Mouse (Mus musculus) thymus, adult 18-20 months (tissue): ENCODE measurements around the gene Fam177a.
"Not testable (repeated sequence)": the region's sequence is repeated elsewhere in the genome, so short reads cannot be mapped to it uniquely, and the experiment has no call there.

Source experiments
- DNase-seq, 2 experiments: peaks; one replicate each; pipeline ENCODE4 v3.0.0; 2022; ENCODE audit warnings: mixed read lengths in 2 of 2

Fam177a gene

DNA sequence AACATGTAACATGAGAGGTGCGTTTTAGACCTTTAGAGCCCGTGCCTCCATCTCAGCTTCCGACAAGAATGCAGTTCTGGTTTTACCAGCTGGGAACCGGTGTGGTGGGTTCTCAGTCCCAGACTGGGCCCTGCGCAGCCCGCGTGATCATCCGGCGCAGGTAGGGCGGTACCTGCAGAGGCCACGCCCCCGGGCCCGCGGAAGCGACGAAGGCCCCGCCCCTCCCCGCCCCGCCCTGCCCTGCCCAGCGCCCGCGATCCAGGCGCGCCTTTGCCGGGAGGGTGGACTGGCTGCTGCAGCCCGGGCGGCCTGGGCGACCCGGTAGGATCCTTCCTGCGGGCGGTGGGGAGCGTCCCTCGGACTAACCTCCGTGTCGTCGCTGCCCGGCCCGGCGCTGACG is at the start of gene Fam177a:
Gene Fam177a (plus strand): TSS at position 228 of the 400 bp plus-strand sequence.
- not testable (repeated sequence) for DNase-seq

DNA sequence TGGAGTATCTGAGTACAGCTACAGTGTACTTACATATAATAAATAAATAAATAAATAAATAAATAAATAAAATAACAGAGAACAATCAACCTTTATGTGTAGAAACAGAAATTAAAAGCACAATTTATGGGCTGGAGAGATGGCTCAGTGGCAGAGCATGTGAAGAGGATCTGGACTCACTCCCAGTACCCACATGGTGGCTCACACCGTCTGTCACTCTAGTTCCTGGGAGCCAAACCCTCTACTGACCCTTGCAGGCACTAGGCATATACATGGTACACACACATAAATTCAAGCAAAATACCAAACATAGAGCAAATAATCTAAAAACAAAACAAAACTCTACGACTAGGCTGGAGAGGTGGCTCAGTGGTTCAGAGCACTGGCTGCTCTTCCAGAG is 49.0 kb upstream of the Fam177a start:
- no peak for DNase-seq

- not testable (repeated sequence) for DNase-seq
These were observed 45.6 kb upstream of the Fam177a start for GRCm38 (mm10) chr12:55078706-55079105.

DNA sequence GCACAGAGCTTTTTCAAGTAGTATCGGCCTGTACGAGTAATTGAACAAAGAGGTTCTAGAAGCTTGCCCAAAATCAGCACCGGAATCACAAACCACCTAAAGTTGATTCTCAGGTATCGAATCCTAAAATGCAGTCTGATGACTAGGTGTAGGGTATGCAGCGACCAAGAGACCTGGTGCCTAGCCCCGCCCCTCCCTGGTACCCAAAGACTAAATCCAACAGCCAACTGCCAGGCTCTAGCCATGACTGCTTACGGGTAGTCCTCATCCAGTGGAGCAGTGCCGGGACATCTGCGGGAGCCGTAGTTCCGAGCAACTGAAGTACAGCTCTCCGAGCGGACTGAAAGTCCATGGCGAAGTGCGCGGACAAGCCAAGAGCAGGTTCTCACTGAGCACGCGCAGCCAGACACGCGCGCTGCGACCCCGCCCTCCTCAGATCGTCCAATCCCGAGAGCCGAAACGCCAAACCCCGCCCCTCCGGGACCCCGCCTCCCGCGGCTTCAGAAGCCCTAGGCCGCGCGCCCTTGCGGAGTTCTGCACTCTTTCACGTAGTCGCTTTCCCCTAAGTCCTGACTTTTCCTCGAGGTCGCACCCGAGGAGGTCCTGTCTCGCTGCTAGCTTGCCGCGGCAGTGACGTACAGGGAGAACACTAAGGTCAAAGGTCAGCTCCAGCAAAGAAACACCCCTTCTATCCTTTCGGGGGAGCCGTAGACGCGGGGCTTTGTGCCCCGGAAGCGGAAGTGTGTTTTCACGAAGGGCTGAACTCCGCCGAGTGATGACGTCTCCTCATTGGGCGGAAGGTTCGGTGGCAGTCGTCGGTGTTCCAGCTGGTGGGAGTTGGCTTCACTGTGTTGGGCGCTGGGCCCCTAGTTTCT is 44.3 kb upstream of the Fam177a start, which contains the start of the genes 2700097O09Rik and Srp54a:
Gene 2700097O09Rik (minus strand): TSS at position 385 of the 875 bp plus-strand sequence.
Gene Srp54a (plus strand): TSS at position 537 of the 875 bp plus-strand sequence.
- peak; percentile 86 to 93 for DNase-seq

DNA sequence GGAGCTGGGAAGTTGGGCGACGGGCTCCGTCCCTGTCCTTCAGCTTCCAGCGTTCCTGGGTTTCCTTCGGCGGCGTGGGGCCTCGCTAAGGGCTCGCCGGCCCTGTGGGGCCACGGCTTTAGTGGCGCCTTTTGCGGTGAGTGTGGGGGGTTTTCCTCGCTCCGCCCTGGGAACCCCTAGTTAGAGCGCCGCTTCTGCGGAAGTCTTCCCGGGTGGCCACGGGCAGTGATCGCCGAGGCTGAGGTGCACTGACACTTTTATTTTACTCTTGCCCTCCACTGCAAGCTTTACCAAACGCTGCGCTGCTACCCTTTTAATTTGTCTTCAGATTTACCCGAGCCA is 43.7 kb upstream of the Fam177a start:
- not testable (repeated sequence) for DNase-seq

- not testable (repeated sequence) for DNase-seq
These were observed 32.1 kb upstream of the Fam177a start for GRCm38 (mm10) chr12:55092127-55092526.

GRCm38 (mm10) chr12:55112616-55113015 is 11.7 kb upstream of the Fam177a start:
- DNase-seq, result not testable (repeated sequence)

GRCm38 (mm10) chr12:55124731-55125130 is 462 bp downstream of the Fam177a start:
- not testable (repeated sequence) for DNase-seq

DNA sequence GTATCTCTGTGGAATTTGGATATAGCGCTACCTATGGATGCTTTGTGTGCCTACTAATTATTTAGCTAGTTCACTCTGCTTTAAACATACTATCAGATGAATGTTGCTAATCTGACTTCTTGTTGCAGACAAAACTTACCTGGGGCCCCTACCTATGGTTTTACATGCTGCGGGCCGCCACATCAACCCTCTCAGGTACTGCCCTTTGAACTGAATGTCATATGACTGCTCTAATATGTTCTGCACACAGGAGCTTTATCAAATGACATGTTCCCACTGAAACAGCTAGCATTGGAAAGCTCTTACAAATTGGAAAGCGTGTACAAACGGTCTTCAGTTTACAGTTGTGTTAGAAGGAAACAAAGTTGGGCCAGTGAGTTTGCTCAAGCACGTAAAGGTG is 11.3 kb downstream of the Fam177a start:
- DNase-seq, result not testable (repeated sequence)

- DNase-seq, result not testable (repeated sequence)
These were observed 13.6 kb downstream of the Fam177a start for GRCm38 (mm10) chr12:55137859-55138258.

DNA sequence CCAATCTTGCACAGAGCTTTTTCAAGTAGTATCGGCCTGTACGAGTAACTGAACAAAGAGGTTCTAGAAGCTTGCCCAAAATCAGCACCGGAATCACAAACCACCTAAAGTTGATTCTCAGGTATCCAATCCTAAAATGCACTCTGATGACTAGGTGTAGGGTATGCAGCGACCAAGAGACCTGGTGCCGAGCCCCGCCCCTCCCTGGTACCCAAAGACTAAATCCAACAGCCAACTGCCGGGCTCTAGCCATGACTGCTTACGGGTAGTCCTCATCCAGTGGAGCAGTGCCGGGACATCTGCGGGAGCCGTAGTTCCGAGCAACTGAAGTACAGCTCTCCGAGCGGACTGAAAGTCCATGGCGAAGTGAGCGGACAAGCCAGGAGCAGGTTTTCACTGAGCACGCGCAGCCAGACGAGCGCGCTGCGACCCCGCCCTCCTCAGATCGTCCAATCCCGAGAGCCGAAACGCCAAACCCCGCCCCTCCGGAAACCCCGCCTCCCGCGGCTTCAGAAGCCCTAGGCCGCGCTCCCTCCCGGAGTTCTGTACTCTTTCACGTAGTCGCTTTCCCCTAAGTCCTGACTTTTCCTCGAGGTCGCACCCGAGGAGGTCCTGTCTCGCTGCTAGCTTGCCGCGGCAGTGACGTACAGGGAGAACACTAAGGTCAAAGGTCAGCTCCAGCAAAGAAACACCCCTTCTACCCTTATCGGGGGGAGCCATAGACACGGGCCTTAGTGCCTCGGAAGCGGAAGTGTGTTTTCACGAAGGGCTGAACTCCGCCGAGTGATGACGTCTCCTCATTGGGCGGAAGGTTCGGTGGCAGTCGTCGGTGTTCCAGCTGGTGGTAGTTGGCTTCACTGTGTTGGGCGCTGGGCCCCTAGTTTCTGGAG is 30.5 kb downstream of the Fam177a start, which contains the start of gene Srp54b:
Gene Srp54b (plus strand): TSS at position 546 of the 890 bp plus-strand sequence.
- DNase-seq, result not testable (repeated sequence)

GRCm38 (mm10) chr12:55155449-55155783 is 31.1 kb downstream of the Fam177a start:
- DNase-seq, result not testable (repeated sequence)

- not testable (repeated sequence) for DNase-seq
These were observed 42.8 kb downstream of the Fam177a start for GRCm38 (mm10) chr12:55167034-55167557.

DNA sequence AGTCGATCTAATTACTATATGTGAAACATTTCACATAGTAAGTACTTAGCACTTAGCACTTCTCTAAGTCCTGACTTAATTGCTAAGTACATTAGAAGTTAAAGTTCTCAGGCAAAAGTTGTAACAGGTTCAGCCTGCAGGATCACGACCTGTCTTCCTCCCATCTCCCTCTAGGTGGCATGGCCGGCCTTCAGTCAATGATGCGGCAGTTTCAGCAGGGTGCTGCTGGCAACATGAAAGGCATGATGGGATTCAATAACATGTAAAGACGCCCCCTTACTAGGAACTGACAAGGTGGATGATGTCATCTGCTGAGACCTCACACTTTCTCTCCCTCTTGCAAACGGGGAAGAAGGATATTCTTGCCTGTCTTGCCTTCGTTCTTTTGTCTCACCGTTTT is 63.4 kb downstream of the Fam177a start:
- DNase-seq, result not testable (repeated sequence)

GRCm38 (mm10) chr12:55189127-55189526 is 64.9 kb downstream of the Fam177a start:
- not testable (repeated sequence) for DNase-seq
